Mouse (Mus musculus): ENCODE measurements around the gene Clec12b. TPM values are rescaled to one million over a fixed set of nuclear protein-coding genes. Genes with fewer than 3 reads are reported as not detected.

Gene Clec12b
- polyA plus RNA-seq, 1 experiment from 2014 or later, result not detected

DNA sequence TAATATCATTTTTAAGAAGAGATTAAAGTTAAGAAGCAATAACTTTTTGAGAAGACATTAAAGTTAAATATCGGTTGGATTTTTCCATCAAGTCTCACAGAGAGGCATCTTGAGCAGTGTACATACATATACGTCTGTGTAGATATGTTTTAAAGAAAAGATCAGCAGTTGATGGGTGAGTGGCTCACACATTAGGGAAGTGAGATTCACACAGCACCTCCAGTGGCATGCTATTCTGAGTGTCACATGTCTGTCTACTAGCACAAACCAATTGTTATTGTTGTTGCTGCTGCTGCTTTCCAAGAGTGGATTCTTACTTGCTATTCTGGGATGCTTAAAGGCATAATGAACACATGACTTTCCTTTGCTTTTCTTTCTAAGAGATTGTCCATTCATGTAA is 16.7 kb upstream of the Clec12b start:
- Histone ChIP-seq H3K27me3 (replicated peaks; ENCODE audit: low read depth, poor library complexity, severe bottlenecking) (no peaks in the 10 kb centered on the region), H3K36me3 (replicated peaks) (no peaks in the 10 kb centered on the region)
- 91% methylated on average over 2 of the region's 2 CpGs for WGBS

DNA sequence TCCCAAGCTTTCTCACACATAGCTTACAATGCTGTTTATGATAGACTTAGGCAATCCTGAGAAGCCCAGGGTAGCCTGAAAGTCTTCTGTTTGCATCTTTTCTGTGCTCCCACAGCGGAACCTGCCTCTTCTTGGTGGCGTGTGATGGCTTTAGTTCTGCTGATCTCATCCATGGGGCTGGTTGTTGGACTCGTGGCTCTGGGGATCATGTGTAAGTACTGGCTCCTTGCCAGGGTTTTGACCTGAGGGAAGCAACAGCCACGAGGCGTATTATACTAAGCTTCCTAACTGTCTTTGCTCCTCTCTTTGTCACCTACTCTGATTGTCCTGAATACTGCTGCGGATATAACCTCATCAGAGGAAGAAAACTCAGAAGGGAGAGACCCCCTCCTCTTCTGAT is 14.3 kb upstream of the Clec12b start:
- H3K4me1 ChIP-seq, result no peaks in the 10 kb centered on the region
- H3K9me3 ChIP-seq, result no peaks in the 10 kb centered on the region
- no peaks in the 10 kb centered on the region for H3K27me3 ChIP-seq (replicated peaks; ENCODE audit: low read depth, poor library complexity, severe bottlenecking)
- no peaks in the 10 kb centered on the region for H3K36me3 ChIP-seq (replicated peaks)
- H3K27ac ChIP-seq (replicated peaks), result no peak overlapping the region
- DNase-seq (ENCODE audit: low spot score), result no peak
- no peak overlapping the region for H3K4me3 ChIP-seq
- WGBS, result 76% methylated on average over 6 of the region's 6 CpGs

More for the DNA sequence above, 16.7 kb upstream of the Clec12b start:
- H3K4me1 ChIP-seq, result no peaks in the 10 kb centered on the region
- H3K27ac ChIP-seq (replicated peaks), result no peak overlapping the region
- no peak for DNase-seq (ENCODE audit: low spot score)
- H3K4me3 ChIP-seq, result no peak overlapping the region
- H3K9me3 ChIP-seq, result no peaks in the 10 kb centered on the region

GRCm38 (mm10) chr6:129396997-129397396 is 11.3 kb upstream of the Clec12b start, which contains the start of gene Clec1b:
TSS of gene Clec1b (plus strand) at chr6:129397297.
- Histone ChIP-seq H3K4me3 (no peak within 1 kb of the TSS), H3K27me3 (replicated peaks; ENCODE audit: low read depth, poor library complexity, severe bottlenecking) (no peaks in the 10 kb centered on the region), H3K27ac (replicated peaks) (no peak within 1 kb of the TSS), H3K9me3 (no peaks in the 10 kb centered on the region), H3K36me3 (replicated peaks) (no peaks in the 10 kb centered on the region), H3K4me1 (peaks cover 3% of the 10 kb centered on the region; the same call in 1 of the 2 replicates)
- 85% methylated on average over 8 of the region's 8 CpGs for WGBS
- no peak for DNase-seq (ENCODE audit: low spot score)

GRCm38 (mm10) chr6:129393732-129394131 is 8.1 kb upstream of the Clec12b start:
- DNase-seq (ENCODE audit: low spot score), result no peak
- Histone ChIP-seq H3K36me3 (replicated peaks) (no peaks in the 10 kb centered on the region), H3K27ac (replicated peaks) (no peak overlapping the region), H3K4me1 (peaks cover 3% of the 10 kb centered on the region; the same call in 1 of the 2 replicates), H3K9me3 (no peaks in the 10 kb centered on the region), H3K27me3 (replicated peaks; ENCODE audit: low read depth, poor library complexity, severe bottlenecking) (no peaks in the 10 kb centered on the region), H3K4me3 (no peak overlapping the region)
- WGBS, result 81% methylated on average over 6 of the region's 6 CpGs

DNA sequence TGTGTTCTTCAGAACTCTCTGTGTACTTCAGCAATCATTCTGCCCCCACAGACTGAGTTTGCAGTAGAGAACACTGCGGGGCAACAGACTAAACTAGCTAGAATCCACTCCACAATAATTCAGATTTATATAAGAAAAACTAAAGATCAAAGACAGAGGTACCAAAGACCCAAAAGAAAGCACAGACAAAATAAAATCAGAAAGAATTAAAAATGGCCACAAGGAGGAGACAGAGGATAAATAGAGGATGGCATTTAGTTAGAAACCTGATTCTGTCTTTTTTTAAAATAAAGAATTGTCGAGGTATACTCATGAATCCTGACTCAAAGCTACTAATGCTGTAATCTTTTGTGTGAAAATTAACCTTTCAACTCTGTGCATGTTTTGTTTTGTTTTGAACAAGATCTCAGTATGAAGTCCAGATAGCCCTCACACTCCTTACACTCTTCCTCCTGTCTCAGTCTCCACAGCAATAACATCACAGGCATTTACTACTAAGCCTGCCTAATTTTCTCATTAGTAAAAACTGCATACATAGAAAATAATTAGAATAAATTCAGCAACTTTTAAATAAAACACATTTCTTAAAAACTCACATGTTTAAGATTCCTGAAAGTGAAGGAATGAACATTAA is 7.5 kb upstream of the Clec12b start:
- H3K4me3 ChIP-seq, result no peak overlapping the region
- H3K27me3 ChIP-seq (replicated peaks; ENCODE audit: low read depth, poor library complexity, severe bottlenecking), result no peaks in the 10 kb centered on the region
- no peaks in the 10 kb centered on the region for H3K9me3 ChIP-seq
- DNase-seq (ENCODE audit: low spot score), result no peak
- H3K36me3 ChIP-seq (replicated peaks), result no peaks in the 10 kb centered on the region
- WGBS, result 41% methylated on average over 2 of the region's 2 CpGs
- H3K4me1 ChIP-seq, result peaks cover 3% of the 10 kb centered on the region; the same call in 1 of the 2 replicates
- H3K27ac ChIP-seq (replicated peaks), result no peak overlapping the region

GRCm38 (mm10) chr6:129385000-129385399 is 674 bp downstream of the Clec12b start:
- Histone ChIP-seq H3K27me3 (replicated peaks; ENCODE audit: low read depth, poor library complexity, severe bottlenecking) (no peaks in the 10 kb centered on the region), H3K27ac (replicated peaks) (no peak overlapping the region), H3K9me3 (no peaks in the 10 kb centered on the region), H3K36me3 (replicated peaks) (no peaks in the 10 kb centered on the region), H3K4me3 (no peak overlapping the region), H3K4me1 (no peaks in the 10 kb centered on the region)
- 88% methylated on average over 4 of the region's 4 CpGs for WGBS
- no peak for DNase-seq (ENCODE audit: low spot score)

DNA sequence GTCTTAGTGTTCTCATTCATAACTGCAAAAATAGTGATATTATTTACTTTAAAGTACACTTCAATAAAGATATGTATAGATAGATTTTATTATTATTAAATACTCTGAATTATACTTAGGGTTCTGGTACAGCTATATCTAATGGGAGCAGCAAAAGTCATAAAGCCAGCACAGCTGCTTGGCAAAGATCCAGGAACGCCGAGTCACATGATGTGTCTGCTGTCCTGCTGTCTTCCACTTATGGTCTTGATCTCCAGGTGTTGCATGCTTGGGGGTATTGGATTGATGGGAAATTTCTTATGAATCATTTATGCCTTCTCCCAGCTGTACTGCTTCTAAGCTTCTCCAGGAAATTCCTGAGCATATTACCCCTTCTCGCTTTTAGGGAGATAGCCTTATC is 2.2 kb downstream of the Clec12b start:
- 90% methylated on average over 3 of the region's 3 CpGs for WGBS
- no peaks in the 10 kb centered on the region for H3K4me1 ChIP-seq
- no peak for DNase-seq (ENCODE audit: low spot score)
- no peak overlapping the region for H3K27ac ChIP-seq (replicated peaks)
- no peak overlapping the region for H3K4me3 ChIP-seq
- H3K9me3 ChIP-seq, result no peaks in the 10 kb centered on the region
- no peaks in the 10 kb centered on the region for H3K36me3 ChIP-seq (replicated peaks)
- H3K27me3 ChIP-seq (replicated peaks; ENCODE audit: low read depth, poor library complexity, severe bottlenecking), result no peaks in the 10 kb centered on the region

DNA sequence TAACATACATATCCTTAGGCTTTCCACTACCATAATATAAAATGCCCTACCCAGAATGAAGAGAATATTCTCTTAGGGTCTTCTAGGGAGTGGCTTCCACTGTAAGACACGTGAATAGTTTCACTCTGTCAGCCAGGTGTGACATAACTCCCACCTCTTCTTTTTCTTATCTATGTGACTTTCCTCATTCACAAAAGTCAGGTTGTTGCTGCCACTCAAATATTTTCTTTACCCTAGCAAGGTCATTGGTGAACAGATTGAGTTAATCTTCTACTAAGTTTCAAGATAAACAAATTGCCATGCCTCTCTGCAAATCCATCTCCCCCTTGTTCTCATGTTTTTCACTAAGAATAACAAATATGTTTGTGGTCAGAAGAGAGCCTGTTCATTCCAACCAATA is 3.9 kb downstream of the Clec12b start:
- Histone ChIP-seq H3K27me3 (replicated peaks; ENCODE audit: low read depth, poor library complexity, severe bottlenecking) (no peaks in the 10 kb centered on the region), H3K27ac (replicated peaks) (no peak overlapping the region), H3K4me3 (no peak overlapping the region), H3K4me1 (no peaks in the 10 kb centered on the region), H3K9me3 (no peaks in the 10 kb centered on the region), H3K36me3 (replicated peaks) (no peaks in the 10 kb centered on the region)
- DNase-seq (ENCODE audit: low spot score), result no peak
- 86% methylated on average over 1 of the region's 1 CpGs for WGBS

GRCm38 (mm10) chr6:129380454-129380853 is 5.2 kb downstream of the Clec12b start:
- no peaks in the 10 kb centered on the region for H3K27me3 ChIP-seq (replicated peaks; ENCODE audit: low read depth, poor library complexity, severe bottlenecking)
- H3K4me1 ChIP-seq, result no peaks in the 10 kb centered on the region
- H3K36me3 ChIP-seq (replicated peaks), result no peaks in the 10 kb centered on the region
- no peaks in the 10 kb centered on the region for H3K9me3 ChIP-seq
- H3K27ac ChIP-seq (replicated peaks), result no peak overlapping the region
- H3K4me3 ChIP-seq, result no peak overlapping the region
- WGBS, result 70% methylated on average over 4 of the region's 4 CpGs
- no peak for DNase-seq (ENCODE audit: low spot score)

GRCm38 (mm10) chr6:129374937-129375471 is 10.7 kb downstream of the Clec12b start:
- Histone ChIP-seq H3K36me3 (replicated peaks) (no peaks in the 10 kb centered on the region), H3K9me3 (no peaks in the 10 kb centered on the region), H3K27ac (replicated peaks) (no peak overlapping the region), H3K4me3 (no peak overlapping the region), H3K4me1 (no peaks in the 10 kb centered on the region), H3K27me3 (replicated peaks; ENCODE audit: low read depth, poor library complexity, severe bottlenecking) (no peaks in the 10 kb centered on the region)
- 87% methylated on average over 2 of the region's 2 CpGs for WGBS
- no peak for DNase-seq (ENCODE audit: low spot score)

DNA sequence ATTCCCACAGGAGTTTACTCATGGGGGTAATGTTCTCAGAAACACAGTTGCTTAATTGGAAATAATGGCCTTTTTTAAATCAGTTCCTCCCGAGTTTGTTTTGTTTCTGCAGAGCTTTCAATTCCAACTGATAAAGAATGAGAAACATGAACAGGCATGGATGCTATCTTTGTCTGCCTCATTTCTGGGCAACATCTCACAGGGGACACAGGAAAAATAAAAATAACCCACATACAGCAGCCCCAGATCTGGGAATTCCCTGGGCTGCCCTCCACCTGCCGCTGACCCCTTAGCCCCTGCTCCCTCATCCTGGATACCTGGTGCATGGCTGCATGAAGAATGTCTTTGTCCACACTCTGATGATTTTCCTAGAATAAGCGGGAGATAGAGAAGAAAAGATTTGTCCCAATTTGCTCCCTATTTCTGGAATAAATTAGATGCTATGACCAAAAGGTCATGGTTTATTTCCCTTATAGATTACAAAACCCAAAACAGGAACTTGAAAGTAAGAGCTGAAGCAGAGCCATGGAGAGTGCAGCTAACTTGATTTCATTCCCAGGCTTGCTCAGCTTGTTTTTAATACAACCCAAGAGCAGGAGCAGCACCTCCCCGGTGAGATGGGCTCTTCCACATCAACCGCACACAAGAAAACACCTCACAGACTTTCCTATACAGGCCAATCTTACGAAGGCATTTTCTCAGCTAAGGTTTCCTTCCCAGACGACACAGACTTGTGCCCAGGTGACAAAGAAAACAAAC is 16.1 kb downstream of the Clec12b start:
- WGBS, result 69% methylated on average over 7 of the region's 7 CpGs
- Histone ChIP-seq H3K4me1 (0 out of 2 replicates have a peak, but pooled peaks cover 2% of the 10 kb centered on the region), H3K9me3 (no peaks in the 10 kb centered on the region), H3K27me3 (replicated peaks; ENCODE audit: low read depth, poor library complexity, severe bottlenecking) (no peaks in the 10 kb centered on the region), H3K4me3 (no peak overlapping the region), H3K27ac (replicated peaks) (no peak overlapping the region), H3K36me3 (replicated peaks) (no peaks in the 10 kb centered on the region)
- DNase-seq (ENCODE audit: low spot score), result no peak

DNA sequence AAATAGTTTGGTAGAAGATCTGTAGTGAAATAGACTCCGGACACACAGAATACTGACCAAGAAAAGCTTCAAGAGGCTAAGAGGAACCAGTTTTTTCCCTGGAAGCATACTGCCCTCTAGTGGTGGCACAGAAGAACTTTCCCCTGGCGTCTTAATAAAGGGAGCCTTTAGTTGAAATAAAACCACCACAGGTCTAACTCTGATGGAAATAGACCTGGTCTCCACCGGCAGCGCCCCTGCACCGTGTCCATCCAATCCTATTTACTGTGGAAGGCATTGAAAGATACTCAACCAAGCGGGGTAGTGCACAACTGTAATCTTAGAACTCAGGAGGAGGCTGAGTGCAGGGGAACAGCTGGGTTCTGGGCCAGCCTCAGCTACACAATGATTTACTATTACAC is 19.7 kb downstream of the Clec12b start:
- Histone ChIP-seq H3K27me3 (replicated peaks; ENCODE audit: low read depth, poor library complexity, severe bottlenecking) (no peaks in the 10 kb centered on the region), H3K36me3 (replicated peaks) (no peaks in the 10 kb centered on the region), H3K4me3 (no peak overlapping the region), H3K27ac (replicated peaks) (no peak overlapping the region), H3K9me3 (no peaks in the 10 kb centered on the region), H3K4me1 (0 out of 2 replicates have a peak, but pooled peaks cover 2% of the 10 kb centered on the region)
- DNase-seq (ENCODE audit: low spot score), result peak; percentile 28
- WGBS, result 23% methylated on average over 6 of the region's 6 CpGs

DNA sequence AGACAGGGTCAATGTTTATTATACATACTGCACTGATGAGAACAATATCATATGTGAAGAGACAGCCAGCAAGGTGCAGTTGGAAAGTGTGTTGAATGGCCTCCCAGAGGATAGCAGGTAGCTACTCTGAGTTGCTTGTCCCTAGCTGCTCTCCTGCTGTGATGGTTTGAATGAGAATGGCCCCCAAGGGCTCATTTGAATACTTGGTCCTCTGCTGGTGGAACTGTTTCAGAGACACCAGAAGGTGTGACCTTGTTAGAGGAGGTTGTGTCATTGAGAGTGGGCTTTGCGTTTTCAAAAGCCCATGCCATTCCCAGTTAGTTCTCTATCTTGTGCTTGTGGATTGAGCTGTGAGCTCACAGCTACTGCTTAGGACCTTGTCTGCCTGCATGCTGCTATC is 21.7 kb downstream of the Clec12b start:
- H3K9me3 ChIP-seq, result no peaks in the 10 kb centered on the region
- no peaks in the 10 kb centered on the region for H3K36me3 ChIP-seq (replicated peaks)
- DNase-seq (ENCODE audit: low spot score), result no peak
- WGBS, result 31% methylated on average over 1 of the region's 1 CpGs
- H3K27me3 ChIP-seq (replicated peaks; ENCODE audit: low read depth, poor library complexity, severe bottlenecking), result no peaks in the 10 kb centered on the region
- H3K27ac ChIP-seq (replicated peaks), result no peak overlapping the region
- no peaks in the 10 kb centered on the region for H3K4me1 ChIP-seq
- no peak overlapping the region for H3K4me3 ChIP-seq
